Mouse (Mus musculus) skeletal muscle tissue, adult 2 months (tissue): ENCODE measurements around the gene Rgs16.

Experiments used
- DNase-seq: peaks from one replicate; pipeline ENCODE4 v3.0.0-alpha.2; 2012; ENCODE audit warnings: low read depth, low spot score

Gene Rgs16

GRCm38 (mm10) chr1:153721565-153722310 lies 18.4 kb upstream of the Rgs16 start:
- DNase-seq: no peak

DNA sequence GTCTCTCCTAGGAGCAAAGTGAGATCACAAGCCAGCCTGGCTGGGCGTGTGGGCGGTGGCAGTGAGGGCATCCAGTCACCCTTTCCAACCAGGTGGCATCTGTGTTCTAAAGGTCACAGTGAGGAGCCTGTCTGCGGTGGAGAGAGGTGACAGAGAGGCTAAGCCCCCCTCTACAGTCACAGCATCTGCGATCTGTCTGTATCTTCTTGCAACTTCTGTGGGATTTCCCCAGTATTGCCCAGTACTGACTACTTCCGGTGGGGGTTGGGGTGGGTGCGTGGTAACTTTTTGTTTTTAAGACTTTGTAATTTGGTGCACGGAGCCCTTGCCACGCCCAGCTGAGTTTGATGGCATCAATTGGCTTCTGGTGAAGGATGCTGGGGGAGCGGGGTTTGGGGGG lies 16.7 kb upstream of the Rgs16 start:
- DNase-seq: no peak

DNA sequence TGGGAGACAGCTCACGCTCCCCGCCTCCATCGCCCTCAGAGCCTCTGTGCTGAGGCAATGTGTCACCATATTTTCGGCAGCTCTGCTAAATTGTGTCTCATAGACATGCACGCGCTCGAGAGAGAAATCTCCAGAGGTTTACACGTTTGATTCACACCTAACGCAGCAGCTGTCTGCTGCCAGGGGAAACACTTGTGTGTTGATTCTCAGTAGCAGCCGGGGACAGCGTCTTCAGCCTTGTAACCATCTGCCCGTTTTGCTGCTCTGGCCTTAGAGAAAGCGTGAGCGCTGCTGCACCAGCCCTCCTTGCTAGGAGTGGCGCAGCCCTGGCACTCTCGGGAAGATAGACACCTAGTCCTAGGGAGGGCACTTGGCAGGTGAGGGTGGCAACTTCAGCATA lies 13.5 kb upstream of the Rgs16 start:
- no peak for DNase-seq

- no peak for DNase-seq
These were observed 10.3 kb upstream of the Rgs16 start for GRCm38 (mm10) chr1:153729806-153730205.

GRCm38 (mm10) chr1:153730671-153731070 lies 9.5 kb upstream of the Rgs16 start:
- peak; percentile 61 for DNase-seq

DNA sequence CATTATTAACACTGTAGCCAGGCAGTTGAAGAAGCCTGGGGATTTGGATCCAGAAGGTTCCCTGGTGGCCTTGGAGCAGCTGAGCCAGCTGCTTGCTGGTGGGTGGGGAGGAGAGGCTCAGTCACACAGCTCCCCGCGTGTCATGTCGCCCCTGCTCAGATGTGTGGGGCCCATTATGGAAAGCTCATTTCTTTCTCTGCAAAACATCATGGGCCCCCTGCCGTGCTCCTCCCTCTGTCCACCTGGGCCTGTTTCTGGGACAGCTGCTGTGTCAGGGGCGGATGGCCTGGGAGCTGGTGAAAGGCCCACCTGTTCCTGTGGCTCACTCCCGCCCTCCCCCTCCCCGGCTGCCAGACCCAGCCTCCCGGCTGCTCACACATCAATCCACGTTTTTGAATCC lies 7.0 kb upstream of the Rgs16 start:
- DNase-seq: no peak

DNA sequence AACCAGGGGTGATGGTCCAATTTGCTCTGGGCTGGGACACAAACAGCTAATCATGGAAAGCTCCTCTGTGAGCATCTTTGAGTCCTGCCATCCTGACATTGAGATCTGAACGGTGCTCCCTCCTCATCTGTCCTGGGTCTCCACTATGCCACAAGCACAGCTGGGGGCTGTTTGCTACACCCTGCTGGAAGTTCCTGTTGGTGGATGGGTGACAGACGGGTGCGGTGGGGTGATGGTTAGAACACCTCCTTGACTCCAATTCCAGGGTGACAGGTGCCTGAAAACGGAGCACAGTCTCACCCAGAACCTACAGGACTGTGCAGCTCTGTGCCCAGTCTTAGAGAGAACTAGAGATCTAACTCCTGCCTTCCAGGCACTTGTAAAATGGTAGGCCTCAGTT lies 5.3 kb upstream of the Rgs16 start:
- no peak for DNase-seq

GRCm38 (mm10) chr1:153736096-153736495 lies 4.1 kb upstream of the Rgs16 start:
- DNase-seq: no peak

DNA sequence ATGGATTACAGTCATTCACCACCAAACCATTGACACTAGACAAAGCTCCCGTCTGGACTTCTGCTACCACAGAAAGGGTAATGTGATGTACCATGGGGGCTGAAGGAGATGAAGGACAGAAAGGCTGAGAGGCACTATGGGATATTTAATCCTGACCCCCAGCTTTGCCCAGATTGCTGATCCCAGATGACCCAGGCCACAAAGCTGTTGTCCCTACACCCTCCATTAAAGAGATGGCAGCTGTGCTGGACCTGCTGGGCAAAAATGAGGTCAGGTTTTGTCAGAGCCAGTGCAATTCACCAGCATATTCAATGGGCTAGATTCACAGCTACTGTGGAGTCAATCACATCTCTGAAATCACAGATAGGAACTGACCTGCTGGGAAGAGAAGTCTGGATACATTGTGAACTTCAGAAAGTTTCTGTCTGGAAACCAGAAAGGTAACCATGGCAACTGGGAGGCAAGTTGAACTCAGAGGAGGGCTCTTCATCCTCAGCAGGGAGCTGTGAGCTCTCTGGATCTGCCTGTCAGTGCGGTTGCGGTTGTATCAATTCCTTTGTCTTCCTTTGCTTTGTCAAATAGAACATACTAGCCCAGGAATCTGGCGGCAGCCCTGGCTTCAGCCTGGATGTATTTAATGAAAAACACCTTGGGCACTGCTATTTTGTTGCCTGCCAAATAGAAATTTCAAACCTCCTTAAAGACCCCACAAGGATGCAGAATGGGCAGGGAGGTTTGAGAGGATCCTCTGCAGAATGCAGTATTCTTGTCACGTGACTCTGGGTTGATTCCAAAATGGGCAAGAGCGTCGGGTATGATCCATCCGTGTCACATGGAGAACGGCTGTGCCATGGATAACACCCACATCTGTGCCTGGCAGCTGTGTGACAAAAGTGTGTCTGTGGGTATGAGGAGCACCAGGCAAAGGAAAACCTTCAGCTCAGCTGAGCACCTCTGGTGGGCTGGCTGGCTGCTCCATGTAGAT lies 2.8 kb upstream of the Rgs16 start:
- DNase-seq: no peak

GRCm38 (mm10) chr1:153739437-153740015 lies 623 bp upstream of the Rgs16 start:
- no peak for DNase-seq

GRCm38 (mm10) chr1:153740775-153741400 lies 739 bp downstream of the Rgs16 start:
- DNase-seq: no peak

DNA sequence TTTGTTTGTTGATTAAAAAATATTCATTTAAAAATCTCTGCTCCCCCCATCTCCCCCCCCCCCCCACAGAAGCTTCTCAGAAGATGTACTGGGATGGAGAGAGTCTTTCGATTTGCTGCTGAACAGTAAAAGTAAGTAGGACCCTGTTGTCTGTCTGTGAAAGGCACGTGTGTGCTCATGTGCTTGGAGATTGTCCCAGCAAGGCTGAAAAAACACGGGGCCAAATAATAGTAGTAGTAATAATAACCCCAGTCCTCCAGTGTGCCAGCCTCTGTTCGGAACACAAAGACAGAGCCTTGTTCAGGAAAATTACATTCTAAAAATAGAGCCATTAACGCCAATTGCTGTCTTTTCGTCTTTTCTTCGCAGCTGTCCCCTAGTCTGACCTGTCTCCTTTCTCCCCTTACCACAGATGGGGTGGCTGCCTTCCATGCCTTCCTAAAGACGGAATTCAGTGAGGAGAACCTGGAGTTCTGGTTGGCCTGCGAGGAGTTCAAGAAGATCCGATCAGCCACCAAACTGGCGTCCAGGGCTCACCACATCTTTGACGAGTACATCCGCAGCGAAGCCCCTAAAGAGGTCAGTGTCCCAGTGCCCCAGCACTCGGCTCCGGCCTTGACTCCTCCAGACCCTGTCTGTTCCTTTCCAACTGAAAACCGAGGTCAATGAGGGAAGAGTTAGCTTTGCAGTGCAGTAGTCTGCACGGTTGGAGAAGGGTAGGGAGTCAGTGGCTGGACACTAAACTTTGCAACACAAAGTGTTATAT lies 1.6 kb downstream of the Rgs16 start:
- DNase-seq: no peak

GRCm38 (mm10) chr1:153742374-153743155 lies 2.4 kb downstream of the Rgs16 start:
- DNase-seq: peak; percentile 59

DNA sequence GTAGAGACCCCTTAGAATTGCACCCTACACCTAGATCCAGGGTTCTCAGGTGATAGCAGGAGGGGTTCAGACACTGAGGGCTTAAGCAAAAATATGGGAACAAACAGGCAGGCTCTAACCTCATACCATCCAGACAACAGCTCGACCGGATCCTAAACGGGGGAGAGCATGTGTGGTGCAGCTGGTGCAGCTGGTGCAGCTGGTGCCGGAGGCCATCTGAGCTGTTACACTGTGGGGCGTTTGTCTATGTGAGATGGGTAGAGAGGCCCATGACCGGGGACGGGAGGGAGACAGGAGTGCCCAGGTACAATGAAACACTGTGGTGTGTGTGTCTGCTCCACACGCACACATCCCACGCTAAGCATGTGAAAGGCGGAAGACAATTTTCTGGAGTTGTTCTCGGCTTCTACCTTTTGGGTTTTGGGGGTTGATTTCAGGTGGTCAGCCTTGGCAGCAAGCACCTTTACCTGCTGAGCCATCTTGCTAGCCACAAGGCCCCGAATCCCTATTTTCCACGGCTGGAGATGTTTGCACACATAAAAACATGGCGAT lies 6.0 kb downstream of the Rgs16 start:
- no peak for DNase-seq

GRCm38 (mm10) chr1:153746728-153747127 lies 6.6 kb downstream of the Rgs16 start:
- DNase-seq: peak; percentile 57

- no peak for DNase-seq
These were observed 7.8 kb downstream of the Rgs16 start for GRCm38 (mm10) chr1:153747861-153748530.

DNA sequence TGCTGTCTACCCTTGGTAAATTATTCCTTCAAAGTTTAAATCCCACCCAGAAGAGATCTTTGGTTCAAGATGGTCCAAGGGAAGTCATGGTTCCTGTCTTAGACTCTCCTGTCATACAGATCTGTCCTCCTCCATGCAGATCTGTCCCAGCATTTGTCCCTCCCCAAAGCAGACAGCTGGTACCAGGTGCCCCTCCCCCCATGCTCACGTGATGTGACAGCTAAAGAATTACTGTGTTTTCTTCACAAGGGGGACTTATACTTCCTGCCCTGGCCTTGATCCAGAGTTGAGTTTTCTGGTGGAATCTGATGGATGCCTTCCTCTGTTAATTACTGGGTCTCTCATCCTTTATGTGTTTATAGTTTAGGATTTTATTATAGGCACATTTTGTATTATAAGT lies 8.4 kb downstream of the Rgs16 start:
- peak; percentile 32 for DNase-seq

DNA sequence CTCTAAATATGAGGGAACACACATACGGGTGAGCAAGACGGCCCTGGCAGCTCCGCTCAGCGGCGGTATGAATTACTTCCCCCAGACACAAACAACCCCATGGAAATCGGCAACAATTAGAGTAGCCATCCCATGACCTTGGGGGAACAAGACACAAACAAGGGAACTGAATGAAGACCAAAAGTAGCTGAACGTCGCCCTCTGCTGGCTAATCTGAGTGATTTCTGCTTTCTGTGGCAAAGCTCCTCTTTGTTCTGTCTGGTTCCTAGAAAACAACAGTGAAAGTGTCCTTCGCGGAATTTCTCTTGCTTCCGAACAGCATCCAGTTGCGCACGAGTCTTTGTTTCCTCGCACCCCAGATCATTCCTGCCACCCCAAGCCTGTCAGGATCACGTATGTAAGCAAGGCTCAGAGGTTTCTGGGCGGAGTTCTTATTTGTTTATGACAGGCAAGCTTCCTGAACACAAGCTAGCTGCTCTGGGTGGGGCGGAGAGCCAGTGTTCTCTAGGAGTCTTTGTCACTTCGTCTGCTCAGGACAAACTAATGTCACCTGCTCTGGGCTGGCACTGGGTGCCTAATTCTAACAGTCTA lies 9.2 kb downstream of the Rgs16 start, which contains the start of gene Rnasel:
Rnasel (plus strand) TSS at position 216 of the 591 bp plus-strand sequence.
- DNase-seq: peak; percentile 71

- no peak for DNase-seq
These were observed 9.9 kb downstream of the Rgs16 start for GRCm38 (mm10) chr1:153750054-153750453.
